Mouse (Mus musculus) cerebellum, adult 8-10 months (tissue): ENCODE measurements around the gene Pglyrp2.

ENCODE experiments used
- DNase-seq: peaks from one replicate; pipeline ENCODE4 v3.0.0; 2022

Gene Pglyrp2

GRCm38 (mm10) chr17:32424034-32424433 lies at the start of gene Pglyrp2:
TSS of gene Pglyrp2 (minus strand) at chr17:32424167.
- DNase-seq, result no peak

- DNase-seq, result no peak
Measured at GRCm38 (mm10) chr17:32472176-32472575, 48.2 kb upstream of the Pglyrp2 start.

GRCm38 (mm10) chr17:32470795-32471194 lies 46.8 kb upstream of the Pglyrp2 start:
- no peak for DNase-seq

GRCm38 (mm10) chr17:32468494-32468893 lies 44.5 kb upstream of the Pglyrp2 start:
- DNase-seq, result no peak

- DNase-seq, result no peak
Measured at GRCm38 (mm10) chr17:32454997-32455396, 31.0 kb upstream of the Pglyrp2 start.

GRCm38 (mm10) chr17:32454188-32454587 lies 30.2 kb upstream of the Pglyrp2 start:
- no peak for DNase-seq

GRCm38 (mm10) chr17:32452482-32452881 lies 28.5 kb upstream of the Pglyrp2 start, which contains the start of gene Cyp4f39:
TSS of gene Cyp4f39 (plus strand) at chr17:32452723.
- no peak for DNase-seq

GRCm38 (mm10) chr17:32450844-32451537 lies 27.0 kb upstream of the Pglyrp2 start:
- DNase-seq, result no peak

GRCm38 (mm10) chr17:32449042-32449441 lies 25.1 kb upstream of the Pglyrp2 start:
- DNase-seq, result no peak

- DNase-seq, result no peak
Measured at GRCm38 (mm10) chr17:32447195-32447594, 23.2 kb upstream of the Pglyrp2 start.

GRCm38 (mm10) chr17:32445016-32445415 lies 21.0 kb upstream of the Pglyrp2 start:
- no peak for DNase-seq

GRCm38 (mm10) chr17:32443245-32443644 lies 19.3 kb upstream of the Pglyrp2 start:
- no peak for DNase-seq

- DNase-seq, result no peak
Measured at GRCm38 (mm10) chr17:32437106-32437505, 13.1 kb upstream of the Pglyrp2 start.

- no peak for DNase-seq
Measured at GRCm38 (mm10) chr17:32435151-32435550, 11.2 kb upstream of the Pglyrp2 start.

- no peak for DNase-seq
Measured at GRCm38 (mm10) chr17:32434324-32434723, 10.4 kb upstream of the Pglyrp2 start.

- no peak for DNase-seq
Measured at GRCm38 (mm10) chr17:32431972-32432371, 8.0 kb upstream of the Pglyrp2 start.

- DNase-seq, result no peak
Measured at GRCm38 (mm10) chr17:32426610-32427009, 2.6 kb upstream of the Pglyrp2 start.

- no peak for DNase-seq
Measured at GRCm38 (mm10) chr17:32420781-32421180, 3.2 kb downstream of the Pglyrp2 start.

GRCm38 (mm10) chr17:32419989-32420388 lies 4.0 kb downstream of the Pglyrp2 start:
- no peak for DNase-seq

- DNase-seq, result no peak
Measured at GRCm38 (mm10) chr17:32416771-32417170, 7.2 kb downstream of the Pglyrp2 start.

- DNase-seq, result no peak
Measured at GRCm38 (mm10) chr17:32415417-32416020, 8.4 kb downstream of the Pglyrp2 start.

GRCm38 (mm10) chr17:32411898-32412297 lies 12.1 kb downstream of the Pglyrp2 start:
- no peak for DNase-seq

GRCm38 (mm10) chr17:32403417-32403816 lies 20.6 kb downstream of the Pglyrp2 start, which contains the start of gene Rasal3:
TSS of gene Rasal3 (minus strand) at chr17:32403583.
- DNase-seq, result no peak

- no peak for DNase-seq
Measured at GRCm38 (mm10) chr17:32402779-32403157, 21.2 kb downstream of the Pglyrp2 start.
